Mouse (Mus musculus) CH12.LX (cell line): ENCODE results near the gene Adam10. TPM values are rescaled to one million over a fixed set of nuclear protein-coding genes. Genes with fewer than 3 reads are reported as not detected.
A peak's percentile ranks its signal among the peaks of the same experiment; 100 is the strongest.

Experiments
- DNase-seq: peaks from one replicate; pipeline ENCODE4 v3.0.0-alpha.2; 2013; ENCODE audit errors: extremely low read depth
- H3K27ac ChIP-seq: 2 replicates; pipeline ENCODE4 v1.5.1; 2012; ENCODE audit warnings: low read depth, mild to moderate bottlenecking, control low read depth, moderate library complexity; ENCODE audit not compliant: insufficient read depth
- H3K27me3 ChIP-seq: replicated peaks from 2 replicates; pipeline ENCODE3; 2012; ENCODE audit warnings: inconsistent platforms
- H3K36me3 ChIP-seq, 2 experiments: replicated peaks in 1 of 2; 2 replicates each; pipeline versions ENCODE3 to v1.6.1; 2012; ENCODE audit warnings: inconsistent platforms in 1 of 2, low read length in 1 of 2, mild to moderate bottlenecking in 1 of 2, mixed read lengths in 1 of 2, moderate library complexity in 1 of 2; ENCODE audit not compliant: control insufficient read depth in 1 of 2, insufficient read depth in 1 of 2
- H3K4me1 ChIP-seq, 2 experiments: 2 replicates each; pipeline ENCODE4 v1.6.1; 2012; ENCODE audit warnings: inconsistent platforms in 1 of 2, moderate library complexity in 1 of 2; ENCODE audit not compliant: insufficient read depth in 2 of 2, control insufficient read depth in 1 of 2
- H3K4me2 ChIP-seq: 2 replicates; pipeline ENCODE4 v1.6.1; 2012; ENCODE audit warnings: low read depth, mild to moderate bottlenecking, control low read depth; ENCODE audit not compliant: poor library complexity, insufficient read depth, severe bottlenecking
- H3K4me3 ChIP-seq, 3 experiments: fragments of 150-350 bp in 1 of 3; sonication (generic) in 1 of 3; replicated peaks in 1 of 3; 2 replicates each; pipeline versions ENCODE3 to v1.5.1; 2011 to 2012; ENCODE audit warnings: low read depth in 2 of 3, low read length in 2 of 3, mild to moderate bottlenecking in 2 of 3, moderate library complexity in 2 of 3, control low read depth in 1 of 3, improper control_type of control experiment in 1 of 3, inconsistent platforms in 1 of 3, mixed read lengths in 1 of 3; ENCODE audit not compliant: poor library complexity in 1 of 3
- H3K79me2 ChIP-seq: replicated peaks from 2 replicates; pipeline ENCODE4 v1.6.1; 2012; ENCODE audit warnings: mild to moderate bottlenecking, moderate library complexity; ENCODE audit not compliant: control insufficient read depth, poor library complexity, insufficient read depth, severe bottlenecking; ENCODE audit errors: extremely low read depth
- H3K9ac ChIP-seq: 2 replicates; pipeline ENCODE4 v1.6.1; 2012; ENCODE audit warnings: low read depth, mild to moderate bottlenecking, control low read depth, moderate library complexity; ENCODE audit not compliant: insufficient read depth
- H3K9me3 ChIP-seq: replicated peaks from 2 replicates; pipeline ENCODE3; 2012; ENCODE audit warnings: low read length, inconsistent platforms, mixed read lengths
- CHD1 ChIP-seq: IDR thresholded peaks from 2 replicates; pipeline ENCODE4 v1.6.1; 2012; ENCODE audit warnings: low read depth, low read length, improper control_type of control experiment, inconsistent platforms
- CHD2 ChIP-seq: IDR thresholded peaks from 2 replicates; pipeline ENCODE4 v1.6.1; 2011; ENCODE audit warnings: low read length, improper control_type of control experiment
- ELF1 ChIP-seq: IDR thresholded peaks from 2 replicates; pipeline ENCODE4 v1.6.1; 2014; ENCODE audit warnings: low read depth, mild to moderate bottlenecking, inconsistent platforms, low read length, improper control_type of control experiment
- EP300 ChIP-seq: IDR thresholded peaks from 2 replicates; pipeline ENCODE4 v1.6.1; 2011; ENCODE audit warnings: low read length, improper control_type of control experiment
- HCFC1 ChIP-seq: IDR thresholded peaks from 2 replicates; pipeline ENCODE4 v1.6.1; 2012; ENCODE audit warnings: low read depth, mild to moderate bottlenecking, inconsistent platforms, low read length, improper control_type of control experiment
- JUND ChIP-seq: conservative IDR thresholded peaks from 2 replicates; pipeline ENCODE4 v1.6.1; 2011; ENCODE audit warnings: low read depth, low read length, improper control_type of control experiment
- MEF2A ChIP-seq: IDR thresholded peaks from 2 replicates; pipeline ENCODE4 v1.6.1; 2014; ENCODE audit warnings: low read depth, mild to moderate bottlenecking, inconsistent platforms, low read length, improper control_type of control experiment, borderline replicate concordance
- MXI1 ChIP-seq: IDR thresholded peaks from 2 replicates; pipeline ENCODE4 v1.6.1; 2011; ENCODE audit warnings: mild to moderate bottlenecking, low read depth, low read length, improper control_type of control experiment
- NELFE ChIP-seq: IDR thresholded peaks from 2 replicates; pipeline ENCODE4 v1.6.1; 2011; ENCODE audit warnings: low read depth, low read length, improper control_type of control experiment
- PAX5 ChIP-seq: IDR thresholded peaks from 2 replicates; pipeline ENCODE4 v1.6.1; 2012; ENCODE audit warnings: low read length, inconsistent platforms, mixed read lengths
- SIN3A ChIP-seq: IDR thresholded peaks from 2 replicates; pipeline ENCODE4 v1.6.1; 2012; ENCODE audit warnings: low read length, improper control_type of control experiment, inconsistent platforms
- TCF12 ChIP-seq: IDR thresholded peaks from 2 replicates; pipeline ENCODE4 v1.6.1; 2014; ENCODE audit warnings: low read depth, mild to moderate bottlenecking, inconsistent platforms, low read length, improper control_type of control experiment
- USF2 ChIP-seq: conservative IDR thresholded peaks from 2 replicates; pipeline ENCODE4 v1.6.1; 2011; ENCODE audit warnings: low read depth, low read length, improper control_type of control experiment
- ZC3H11A ChIP-seq: IDR thresholded peaks from 2 replicates; pipeline ENCODE4 v1.6.1; 2012; ENCODE audit warnings: low read depth, mild to moderate bottlenecking, inconsistent platforms, low read length, improper control_type of control experiment
- ZNF384 ChIP-seq: IDR thresholded peaks from 2 replicates; pipeline ENCODE4 v1.6.1; 2012; ENCODE audit warnings: low read depth, low read length, improper control_type of control experiment, inconsistent platforms
- dilution Hi-C: fragments of 300-500 bp; cut with MboI; formaldehyde crosslinking; loops from 2 replicates; pipeline ENCODE4 v1.14.3; 2020; ENCODE audit warnings: low sequenced_read_pairs; ENCODE audit not compliant: extremely low pct_unique_long_range_greater_than_20kb, extremely low pct_ligation_motif_present
- in situ Hi-C: fragments of 300-500 bp; cut with MboI; formaldehyde crosslinking; loops from 3 replicates; pipeline ENCODE4 v1.14.3; 2019; ENCODE audit warnings: low sequenced_read_pairs, low pct_ligation_motif_present, low pct_unique_long_range_greater_than_20kb, mixed read lengths
- polyA plus RNA-seq: library from polyadenylated mRNA; unstranded; fragments of >175 nt; gene quantifications from 2 replicates; pipeline ENCODE4 v1.2.1, GENCODE M21; 2012; ENCODE audit warnings: low read depth; ENCODE audit not compliant: insufficient read length
- total RNA-seq, 2 experiments: library from RNA; depleted of rRNA; stranded (reverse); fragments of 300-350 nt in 1 of 2; fragments of >200 nt in 1 of 2; gene quantifications; 2 replicates each; pipeline ENCODE4 v1.2.3; 2012 to 2014

Gene Adam10
- total and polyA plus RNA-seq, 3 experiments = 9.3 to 28.9 (median 17.8) TPM

GRCm38 (mm10) chr9:70733208-70733607, 54.4 kb downstream of the Adam10 start:
- TF ChIP-seq HCFC1 (no peak), MXI1 (no peak), PAX5 (no peak), ZNF384 (no peak), SIN3A (no peak), EP300 (no peak)
- TF ChIP-seq, all 38 proteins: peak for 0
- peaks cover 5 to 16% of the 10 kb centered on the region in 2 experiments; a peak in 3 of 4 replicates for H3K4me1 ChIP-seq
- H3K27ac ChIP-seq = no peak overlapping the region
- peaks cover 0 to 13% of the 10 kb centered on the region in 2 experiments for H3K36me3 ChIP-seq
- no peak overlapping the region for H3K4me2 ChIP-seq
- no peaks in the 10 kb centered on the region; the same call in 1 of the 2 replicates for H3K79me2 ChIP-seq
- H3K9me3 ChIP-seq = no peaks in the 10 kb centered on the region
- H3K4me3 ChIP-seq = no peak overlapping the region
- in situ Hi-C loops = no loop called here
- DNase-seq = peak; percentile 6
- dilution Hi-C loops = no loop called here
- H3K27me3 ChIP-seq = no peaks in the 10 kb centered on the region
- H3K9ac ChIP-seq = no peak overlapping the region

DNA sequence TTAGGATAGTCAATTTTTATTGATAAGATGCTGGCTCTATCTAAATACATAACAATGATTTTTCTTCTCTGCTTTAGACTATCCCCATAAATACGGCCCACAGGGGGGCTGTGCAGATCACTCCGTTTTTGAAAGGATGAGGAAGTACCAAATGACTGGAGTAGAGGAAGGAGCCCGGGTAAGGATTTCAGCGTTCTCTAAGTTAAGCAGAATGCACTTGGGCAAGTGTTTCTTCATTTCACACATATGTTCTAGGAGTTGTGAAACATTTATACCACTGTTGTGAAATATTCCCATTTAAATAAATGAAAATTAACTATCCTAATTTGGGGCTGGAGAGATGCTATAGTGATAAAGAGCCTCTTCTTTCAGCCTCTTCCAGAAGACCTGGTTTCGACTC, 61.2 kb downstream of the Adam10 start:
- H3K9ac ChIP-seq = no peak overlapping the region
- no peak overlapping the region for H3K27ac ChIP-seq
- dilution Hi-C loops (no loop called here), in situ Hi-C loops (no loop called here)
- no peak for DNase-seq
- no peak overlapping the region for H3K4me3 ChIP-seq
- TF ChIP-seq ZC3H11A (no peak), CHD2 (no peak)
- H3K36me3 ChIP-seq = peaks cover 0 to 19% of the 10 kb centered on the region in 2 experiments
- H3K4me1 ChIP-seq = 0 out of 4 replicates have a peak, but pooled peaks cover 0 to 3% of the 10 kb centered on the region in 2 experiments
- H3K79me2 ChIP-seq = no peaks in the 10 kb centered on the region
- H3K4me2 ChIP-seq = no peak overlapping the region
- H3K9me3 ChIP-seq = no peaks in the 10 kb centered on the region
- H3K27me3 ChIP-seq = no peaks in the 10 kb centered on the region

DNA sequence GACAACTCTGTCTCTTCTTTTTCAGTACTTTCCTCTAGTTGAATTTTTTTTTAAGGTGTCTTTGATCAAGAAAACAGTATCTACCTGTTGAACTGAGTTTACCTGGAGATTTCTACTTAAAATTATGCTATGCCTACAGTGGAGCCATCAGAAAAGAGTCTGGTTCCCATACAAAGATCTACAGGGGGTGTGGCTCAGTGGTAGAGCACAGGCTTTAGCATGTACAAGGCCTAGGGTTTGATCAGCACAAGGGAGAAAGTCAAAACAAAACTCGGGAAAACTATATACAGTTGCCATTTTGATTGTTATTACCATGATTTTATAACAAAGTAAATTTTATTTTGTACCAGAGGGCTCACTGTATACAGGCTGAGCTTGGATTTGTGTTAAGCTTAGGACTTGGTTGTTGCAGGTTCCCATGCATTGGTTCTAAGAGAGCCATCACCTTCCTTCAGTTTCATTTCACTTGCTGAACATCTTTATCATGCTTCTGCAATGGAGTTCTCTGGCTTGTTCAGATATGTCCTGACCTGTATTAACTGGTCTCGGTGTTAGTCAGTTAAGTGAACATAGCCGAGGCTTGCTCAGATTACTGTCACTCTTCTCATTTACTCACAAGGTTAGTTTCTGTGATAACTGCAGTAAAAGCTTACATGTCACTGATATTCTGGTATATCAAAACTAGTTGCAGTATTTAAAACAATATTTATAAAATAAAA, 72.9 kb downstream of the Adam10 start:
- no peaks in the 10 kb centered on the region for H3K9me3 ChIP-seq
- in situ Hi-C loops = no loop called here
- dilution Hi-C loops = no loop called here
- H3K27me3 ChIP-seq = no peaks in the 10 kb centered on the region
- H3K4me1 ChIP-seq = no peaks in the 10 kb centered on the region
- H3K4me3 ChIP-seq = no peak overlapping the region
- no peak overlapping the region for H3K9ac ChIP-seq
- H3K27ac ChIP-seq = no peak overlapping the region
- no peak for TF ChIP-seq USF2
- no peak for TF ChIP-seq JUND
- no peak for TF ChIP-seq MXI1
- no peak for TF ChIP-seq NELFE
- TF ChIP-seq ELF1 = no peak
- no peak for TF ChIP-seq MEF2A
- TF ChIP-seq ZC3H11A = no peak
- TF ChIP-seq TCF12 = no peak
- TF ChIP-seq CHD1 = no peak
- TF ChIP-seq, all 38 proteins: peak for 0
- H3K36me3 ChIP-seq = peaks cover 8 to 39% of the 10 kb centered on the region in 2 experiments
- no peak overlapping the region for H3K4me2 ChIP-seq
- no peak for DNase-seq
- H3K79me2 ChIP-seq = no peaks in the 10 kb centered on the region
